Mouse (Mus musculus) adrenal gland, postnatal 4 days (tissue): Measurements from ENCODE around the gene Plpp6. TPM values are rescaled to one million over a fixed set of nuclear protein-coding genes. Genes with fewer than 3 reads are reported as not detected.

Experiments
- total RNA-seq, 2 experiments: library from RNA; stranded (reverse); gene quantifications; 2 replicates each; pipeline ENCODE4 v1.2.3; 2021

Gene Plpp6
- total RNA-seq, 2 experiments from 2014 or later, result 22.7 to 26.9 TPM

Other genes with a start within 250 kb of the Plpp6 start
- 1 to 10 TPM in 1 of 2 experiments, under 1 TPM in 1; 0.90 to 5.9 TPM for gene Slc1a1, start 128.9 kb upstream of the Plpp6 start, total RNA-seq
- 1 to 10 TPM; 6.3 to 6.4 TPM for gene 4430402I18Rik, start 3.8 kb downstream of the Plpp6 start, total RNA-seq
- 10 to 100 TPM; 44.8 to 46.0 TPM for gene Cdc37l1, start 26.4 kb downstream of the Plpp6 start, total RNA-seq
- gene Ak3, start 84.0 kb downstream of the Plpp6 start, total RNA-seq, result 100 to 1,000 TPM; 146 to 153 TPM
- 10 to 100 TPM; 26.9 to 30.0 TPM for gene Rcl1, start 137.4 kb downstream of the Plpp6 start, total RNA-seq